Comparison of ENCODE assay signal across 23 mouse cellular contexts in genomic region chr14:119361414-119361813, GRCm38 (mm10).
DNase-seq lines count a peak whose midpoint lies in the region; ATAC-seq and TF ChIP-seq lines count a peak whose summit lies in the region.
"Had no signal": no experiment of that assay in that cellular context is flagged by ENCODE, and none has a peak within 500 bp of the region (broad histone marks: within the 10 kb centered on the region; RNA-seq: fewer than 3 reads in every experiment).

No protein-coding gene starts in this region.

- 0 out of 2 replicates have a peak, but pooled peaks cover 3% of the 10 kb centered on the region for H3K4me1 ChIP-seq in midbrain, embryonic 13.5 days (replicated peaks)
- H3K4me1 ChIP-seq in forebrain, embryonic 11.5 days (replicated peaks; ENCODE audit: control insufficient read depth, insufficient read depth, low read length), result no peaks in the 10 kb centered on the region
- H3K4me1 ChIP-seq: embryonic facial prominence, embryonic 10.5 days; embryonic facial prominence, embryonic 12.5 days; forebrain, embryonic 12.5 days had no signal

- CTCF ChIA-PET in Patski (lab: Charles Lee), result interaction anchor here (1.0 kb wide), 1 partner anchor 10 kb away, joined by 4 read pairs; no protein-coding TSS in a partner anchor

- peak; percentile 60 for DNase-seq in 3T3-L1 (ENCODE audit: low read depth, low spot score)
- DNase-seq in Patski (ENCODE audit: low read depth, low spot score), result peak; percentile 50
- DNase-seq in kidney, postnatal 4 days, result no peak
- no peak for DNase-seq in layer of hippocampus, adult 11-12 months (ENCODE audit: low spot score)
- no peak for DNase-seq in forebrain, embryonic 11.5 days (ENCODE audit: low spot score)
- DNase-seq: adrenal gland, adult 2 months; adrenal gland, postnatal 10 days; adrenal gland, postnatal 25 days; B cell, adult 2 months; cerebellum, adult 11 months; cerebellum, adult 18-20 months; cerebellum, adult 8-10 months; cerebellum, adult 9-11 months; cerebellum, postnatal 14 days; cerebellum, postnatal 36 days had no signal

- H3K4me2 ChIP-seq in midbrain, embryonic 13.5 days (replicated peaks), result no peak overlapping the region
- no peak overlapping the region for H3K4me2 ChIP-seq in forebrain, embryonic 11.5 days (ENCODE audit: low read depth, low read length, severe bottlenecking)
- H3K4me2 ChIP-seq: embryonic facial prominence, embryonic 12.5 days; forebrain, embryonic 12.5 days had no signal

- 88% methylated on average over 4 of the region's 4 CpGs for WGBS in midbrain, embryonic 13.5 days
- WGBS in forebrain, embryonic 11.5 days, result 92% methylated on average over 4 of the region's 4 CpGs

- H3K9me3 ChIP-seq in midbrain, embryonic 13.5 days, result no peaks in the 10 kb centered on the region
- H3K9me3 ChIP-seq in forebrain, embryonic 11.5 days (ENCODE audit: control insufficient read depth, low read length), result no peaks in the 10 kb centered on the region
- H3K9me3 ChIP-seq: embryonic facial prominence, embryonic 10.5 days; embryonic facial prominence, embryonic 12.5 days; forebrain, embryonic 12.5 days had no signal

- TF ChIP-seq CTCF in C2C12 (IDR thresholded peaks at IDR 0.05; ENCODE audit: control insufficient read depth, insufficient read depth, insufficient read length), result no peak
- no peak for TF ChIP-seq CTCF in Patski (IDR thresholded peaks at IDR 0.05)

- no peaks in the 10 kb centered on the region for H3K36me3 ChIP-seq in C2C12 (ENCODE audit: control insufficient read depth, insufficient read depth)
- H3K36me3 ChIP-seq in midbrain, embryonic 13.5 days, result no peaks in the 10 kb centered on the region
- no peaks in the 10 kb centered on the region for H3K36me3 ChIP-seq in forebrain, embryonic 11.5 days (ENCODE audit: control insufficient read depth, insufficient read depth, low read length)
- H3K36me3 ChIP-seq: embryonic facial prominence, embryonic 10.5 days; embryonic facial prominence, embryonic 12.5 days; forebrain, embryonic 12.5 days had no signal

- H3K9ac ChIP-seq in midbrain, embryonic 13.5 days (replicated peaks), result no peak overlapping the region
- no peak overlapping the region for H3K9ac ChIP-seq in forebrain, embryonic 11.5 days (ENCODE audit: low read length)
- H3K9ac ChIP-seq: embryonic facial prominence, embryonic 12.5 days; forebrain, embryonic 12.5 days had no signal

- no peaks in the 10 kb centered on the region for H3K79me2 ChIP-seq in C2C12 (ENCODE audit: control insufficient read depth, insufficient read depth)

- no peaks in the 10 kb centered on the region for H3K79me3 ChIP-seq in C2C12 (ENCODE audit: low read depth)

- POLR2A ChIA-PET in Patski (lab: Charles Lee), result no interaction called here

- H3ac ChIP-seq in C2C12 (ENCODE audit: control insufficient read depth, insufficient read length, low read depth), result no peak overlapping the region

- H3K27me3 ChIP-seq in C2C12 (ENCODE audit: control insufficient read depth, insufficient read depth, insufficient read length) (no peaks in the 10 kb centered on the region), Patski (peaks cover 5% of the 10 kb centered on the region)
- H3K27me3 ChIP-seq in midbrain, embryonic 13.5 days, result no peaks in the 10 kb centered on the region
- no peaks in the 10 kb centered on the region for H3K27me3 ChIP-seq in forebrain, embryonic 11.5 days (ENCODE audit: control insufficient read depth, insufficient read depth, low read length)
- H3K27me3 ChIP-seq: embryonic facial prominence, embryonic 12.5 days; forebrain, embryonic 12.5 days had no signal

- H3K27ac ChIP-seq in midbrain, embryonic 13.5 days, result no peak overlapping the region
- H3K27ac ChIP-seq in forebrain, embryonic 11.5 days (ENCODE audit: low read depth, low read length), result no peak overlapping the region
- H3K27ac ChIP-seq: embryonic facial prominence, embryonic 10.5 days; embryonic facial prominence, embryonic 12.5 days; forebrain, embryonic 12.5 days had no signal

- H3K4me3 ChIP-seq in C2C12 (ENCODE audit: insufficient read depth, poor library complexity, severe bottlenecking), result no peak overlapping the region
- no peak overlapping the region for H3K4me3 ChIP-seq in midbrain, embryonic 13.5 days (replicated peaks)
- no peak overlapping the region for H3K4me3 ChIP-seq in forebrain, embryonic 11.5 days (ENCODE audit: low read depth, low read length)
- H3K4me3 ChIP-seq: embryonic facial prominence, embryonic 10.5 days; embryonic facial prominence, embryonic 12.5 days; forebrain, embryonic 12.5 days had no signal

- in situ Hi-C loops in Patski (cut with MboI; ENCODE audit: low pct_unique_long_range_greater_than_20kb), result no loop called here

- peak; percentile 89 for ATAC-seq in Patski
- peak; percentile 52; the same call in 1 of the 2 replicates for ATAC-seq in granulocyte monocyte progenitor cell, adult 5-6 weeks (replicated peaks; ENCODE audit: poor library complexity, severe bottlenecking)
- ATAC-seq in midbrain, embryonic 13.5 days, result no peak
- ATAC-seq in forebrain, embryonic 11.5 days (replicated peaks; ENCODE audit: low FRiP score), result no peak
- ATAC-seq: forebrain, embryonic 14.5 days; forebrain, embryonic 16.5 days had no signal

TF ChIP-seq in C2C12, 6 proteins besides CTCF, POLR2A, EP300 and RAD21:
- TF ChIP-seq CEBPB (IDR thresholded peaks at IDR 0.05; ENCODE audit: low read depth) (no peak), MYOD1 (IDR thresholded peaks at IDR 0.05; ENCODE audit: control insufficient read depth, insufficient read length, low read depth) (peak; percentile 21)

Comparison
In these comparisons a context has a peak if more than half of its experiments do, and no peak if none do; other contexts are left out.
1. DNase-seq: peak in 3T3-L1 (single experiment) and Patski (single experiment); none in kidney, postnatal 4 days (0 of 2), layer of hippocampus, adult 11-12 months (single experiment) and forebrain, embryonic 11.5 days (single experiment).
2. ATAC-seq: peak in Patski (single experiment) and granulocyte monocyte progenitor cell, adult 5-6 weeks (single experiment); none in midbrain, embryonic 13.5 days (single experiment) and forebrain, embryonic 11.5 days (single experiment).